Mouse (Mus musculus) CH12.LX (cell line): ENCODE measurements around the gene Slc44a1.

Experiments used
- CTCF ChIP-seq, 2 experiments: IDR thresholded peaks in 1 of 2; conservative IDR thresholded peaks in 1 of 2; 2 replicates each; pipeline ENCODE4 v1.5.1; 2011 to 2012; ENCODE audit warnings: low read depth in 2 of 2, low read length in 2 of 2, improper control_type of control experiment in 1 of 2, inconsistent platforms in 1 of 2, mild to moderate bottlenecking in 1 of 2, moderate library complexity in 1 of 2
- EP300 ChIP-seq: IDR thresholded peaks from 2 replicates; pipeline ENCODE4 v1.6.1; 2011; ENCODE audit warnings: low read length, improper control_type of control experiment
- ETS1 ChIP-seq: conservative IDR thresholded peaks from 2 replicates; pipeline ENCODE4 v1.6.1; 2012; ENCODE audit warnings: low read depth, mild to moderate bottlenecking, inconsistent platforms, low read length, improper control_type of control experiment, moderate library complexity
- HCFC1 ChIP-seq: IDR thresholded peaks from 2 replicates; pipeline ENCODE4 v1.6.1; 2012; ENCODE audit warnings: low read depth, mild to moderate bottlenecking, inconsistent platforms, low read length, improper control_type of control experiment
- POLR2A ChIP-seq: IDR thresholded peaks from 2 replicates; pipeline ENCODE4 v1.6.1; 2011; ENCODE audit warnings: low read depth, mild to moderate bottlenecking, improper control_type of control experiment, low read length
- RAD21 ChIP-seq: IDR thresholded peaks from 2 replicates; pipeline ENCODE4 v1.6.1; 2011; ENCODE audit warnings: low read depth, mild to moderate bottlenecking, low read length, improper control_type of control experiment, moderate library complexity
- TCF12 ChIP-seq: IDR thresholded peaks from 2 replicates; pipeline ENCODE4 v1.6.1; 2014; ENCODE audit warnings: low read depth, mild to moderate bottlenecking, inconsistent platforms, low read length, improper control_type of control experiment
- USF2 ChIP-seq: conservative IDR thresholded peaks from 2 replicates; pipeline ENCODE4 v1.6.1; 2011; ENCODE audit warnings: low read depth, low read length, improper control_type of control experiment
- ZKSCAN1 ChIP-seq: IDR thresholded peaks from 2 replicates; pipeline ENCODE4 v1.6.1; 2012; ENCODE audit warnings: low read depth, inconsistent platforms, low read length, improper control_type of control experiment, borderline replicate concordance

DNA sequence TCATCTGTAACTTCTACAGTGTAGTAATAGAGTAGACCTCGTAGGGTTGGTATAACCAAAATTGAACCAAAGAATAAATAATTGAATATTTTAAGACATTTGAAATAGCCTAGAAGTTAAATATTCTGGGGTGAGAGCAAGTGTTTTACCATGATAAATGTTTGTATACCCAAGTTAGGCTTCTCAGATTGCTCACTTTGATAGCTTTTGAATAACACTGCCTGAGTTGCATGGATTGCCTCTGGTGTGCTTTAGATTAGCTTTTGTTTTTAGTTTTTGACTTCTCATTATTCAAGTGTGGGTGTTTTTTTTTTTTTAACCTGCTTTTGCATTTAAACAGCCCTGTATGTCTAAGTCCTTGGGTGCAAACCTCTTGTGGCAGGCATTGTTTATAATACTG is 85.8 kb downstream of the Slc44a1 start:
- no peak for TF ChIP-seq POLR2A
- no peak for TF ChIP-seq HCFC1
- TF ChIP-seq ETS1 = no peak
- TF ChIP-seq CTCF (conservative IDR thresholded peaks at IDR 0.05 in 1 of 2, IDR thresholded peaks at IDR 0.05 in 1 of 2; ENCODE audit: low read depth in 2 of 2, low read length in 2 of 2) = no peak
- no peak for TF ChIP-seq TCF12
- TF ChIP-seq RAD21 = no peak
- TF ChIP-seq EP300 = no peak
- no peak for TF ChIP-seq ZKSCAN1
- no peak for TF ChIP-seq USF2
